Mouse (Mus musculus): Measurements from ENCODE around the gene Prl8a2.

Gene Prl8a2

DNA sequence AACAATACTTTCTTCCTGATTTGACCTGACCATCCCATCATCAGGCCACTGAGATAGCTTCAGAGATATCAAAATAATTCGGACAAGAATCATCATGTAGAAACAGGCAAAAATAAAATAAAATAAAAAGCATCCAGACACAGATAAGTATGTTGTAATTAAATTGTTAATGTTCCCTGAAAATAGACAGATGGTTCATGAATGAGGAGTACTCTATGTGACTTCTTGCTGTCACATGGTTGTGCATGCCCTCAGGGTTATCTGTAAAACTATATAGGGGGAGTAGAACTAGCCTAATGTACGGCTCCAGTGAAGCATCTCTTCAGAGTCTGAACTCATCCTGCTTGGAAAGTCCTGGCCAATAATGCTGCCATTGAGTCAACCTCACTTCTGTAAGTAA lies at the start of gene Prl8a2:
Gene Prl8a2, plus strand, starts transcription at position 301 of the 400 bp plus-strand sequence.
- in situ Hi-C loops (cut with MboI): no loop called here

DNA sequence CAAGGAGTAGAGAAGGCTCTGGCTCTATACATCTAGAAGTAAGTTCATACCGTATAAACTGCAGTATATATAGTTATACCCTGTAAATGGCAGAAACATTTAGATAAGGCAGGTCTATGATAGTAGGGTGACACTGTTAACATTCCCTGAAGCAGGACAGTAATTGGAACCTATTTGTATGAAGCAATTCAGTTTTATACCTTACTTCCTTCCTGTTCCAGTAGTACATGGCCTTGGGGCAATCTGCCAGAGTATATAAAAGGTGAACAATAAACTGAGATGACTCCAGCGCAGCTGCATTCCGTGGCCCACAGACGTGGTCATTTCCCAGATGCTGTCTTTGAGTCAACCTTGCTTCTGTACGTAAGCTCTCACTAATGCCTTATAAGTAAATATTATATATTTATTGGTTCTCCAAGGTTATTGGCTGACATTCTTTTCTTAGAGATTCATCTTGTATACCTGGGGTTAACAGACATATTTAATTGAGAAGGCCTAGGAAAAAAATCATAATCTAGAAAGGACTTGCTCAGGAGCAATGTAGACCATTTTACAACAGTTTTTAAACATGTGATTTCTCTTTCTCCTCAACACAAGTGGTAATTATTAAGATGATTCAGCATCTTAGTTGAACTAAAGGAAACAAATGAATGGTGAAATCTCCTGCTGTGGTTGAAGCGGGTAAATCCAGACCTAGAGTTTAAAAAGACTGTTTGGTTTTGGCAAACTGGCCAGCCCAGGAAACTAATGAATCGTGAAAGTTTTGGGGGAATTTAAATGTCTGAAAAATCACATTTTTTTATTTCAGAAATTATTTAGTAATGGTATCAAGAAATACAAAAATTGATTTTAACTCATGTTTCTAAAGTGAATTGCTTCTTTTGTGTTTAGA lies 32.9 kb upstream of the Prl8a2 start, which contains the start of gene Prl6a1:
Gene Prl6a1, plus strand, starts transcription at position 294 of the 892 bp plus-strand sequence.
- in situ Hi-C loops (cut with MboI): no loop called here

DNA sequence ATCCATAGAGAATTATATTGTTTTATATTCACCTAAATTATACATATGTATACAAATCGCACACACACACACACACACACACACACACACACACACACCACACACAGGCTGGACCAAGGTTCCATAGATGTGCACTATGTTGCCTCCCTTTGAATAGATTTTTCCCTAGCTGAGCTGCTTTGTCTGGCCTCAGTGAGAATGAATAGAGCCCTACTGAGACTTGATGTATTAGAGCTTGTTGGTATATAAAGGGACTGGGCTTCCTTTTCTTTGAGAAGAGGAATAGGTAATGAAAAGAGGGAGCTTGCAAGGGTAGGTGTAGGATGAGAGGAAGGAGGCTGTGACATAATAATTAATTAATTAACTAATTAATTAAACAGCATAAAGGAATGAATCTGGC lies 10.5 kb upstream of the Prl8a2 start:
- in situ Hi-C loops (cut with MboI): no loop called here

DNA sequence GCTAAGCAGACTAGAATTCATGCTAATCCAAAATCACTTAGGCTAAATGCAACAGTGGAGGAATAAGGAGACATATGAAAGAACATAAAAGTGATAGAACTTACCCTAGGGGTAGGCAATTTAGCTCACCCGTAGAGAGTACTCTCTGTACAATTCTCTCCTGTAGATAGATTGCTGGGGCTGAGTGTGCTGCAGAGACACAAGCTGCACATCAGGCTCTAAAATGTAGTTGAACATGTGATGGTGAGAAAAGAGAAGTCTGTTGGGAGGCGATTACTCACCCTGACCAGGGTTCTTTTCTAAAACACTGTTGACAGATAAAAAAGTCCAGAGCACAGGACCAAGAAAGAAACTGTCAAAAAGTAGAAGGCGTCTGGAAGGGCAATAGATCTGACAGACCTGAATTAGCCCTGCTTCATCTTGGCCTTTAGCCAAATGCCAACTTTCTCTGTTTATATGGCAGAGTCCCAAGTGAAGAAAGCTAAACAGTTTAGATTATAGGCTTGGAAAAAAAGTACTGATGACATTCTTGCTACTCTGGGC lies 2.7 kb upstream of the Prl8a2 start:
- in situ Hi-C loops (cut with MboI): no loop called here

DNA sequence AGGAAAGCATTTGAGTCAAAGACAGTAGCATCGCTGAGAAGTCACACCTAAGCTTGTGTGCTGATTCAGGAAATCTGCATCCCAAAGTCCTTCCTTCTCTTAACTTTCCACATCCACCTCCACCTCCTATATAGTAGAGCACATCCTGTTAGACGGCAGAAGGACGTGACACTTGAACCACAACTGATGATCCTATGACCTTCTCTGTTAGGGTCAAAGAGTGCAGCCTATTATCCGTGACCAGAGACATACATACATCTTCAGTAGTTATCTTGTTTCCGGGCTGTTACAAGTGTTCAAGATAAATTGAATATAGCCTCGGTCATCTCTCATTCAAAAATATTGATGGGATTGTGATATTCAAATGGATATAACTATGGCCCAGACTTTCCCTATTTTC lies 45.3 kb downstream of the Prl8a2 start, which contains the start of gene Prl2b1:
Gene Prl2b1, minus strand, starts transcription at position 101 of the 400 bp plus-strand sequence.
- in situ Hi-C loops (cut with MboI): no loop called here

DNA sequence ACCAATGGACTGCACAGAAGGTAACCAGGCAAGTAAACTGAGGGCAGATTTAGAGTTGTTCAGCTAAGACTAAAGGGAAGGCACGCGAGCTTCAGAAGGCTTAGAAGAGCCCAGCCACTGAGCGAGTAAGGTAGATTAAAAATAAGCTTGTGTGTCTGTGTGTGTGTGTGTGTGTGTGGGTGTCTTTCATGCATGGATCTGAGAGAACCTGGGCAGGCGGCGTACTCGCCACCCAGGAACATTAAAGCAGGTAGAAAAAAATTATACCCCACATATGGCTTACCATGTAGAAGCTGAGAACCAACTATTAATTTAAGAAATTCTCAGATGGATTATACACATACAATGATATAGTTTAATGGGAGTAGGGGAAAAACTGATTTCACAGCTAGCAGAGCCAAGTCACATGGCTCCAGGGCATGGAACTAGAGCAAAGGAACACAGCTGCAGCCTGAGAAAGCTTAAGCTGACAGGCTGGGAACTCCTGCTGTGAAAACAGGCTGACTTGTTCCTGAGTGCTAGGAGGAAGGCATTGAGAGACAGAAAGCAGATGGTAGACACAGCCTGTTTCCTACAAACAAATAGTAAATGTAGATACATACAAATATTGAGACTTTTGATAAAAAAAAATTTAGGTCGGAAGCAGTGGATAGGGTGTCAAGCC lies 53.7 kb downstream of the Prl8a2 start:
- in situ Hi-C loops (cut with MboI): no loop called here
